Mouse (Mus musculus) ES-Bruce4 (cell line): ENCODE measurements around the gene Slc43a1.
A peak's percentile ranks its signal among the peaks of the same experiment; 100 is the strongest.

Experiments used
- CTCF ChIP-seq: IDR thresholded peaks from one replicate; pipeline ENCODE4 v1.8.1; 2011; ENCODE audit warnings: low read depth, low read length
- EP300 ChIP-seq: IDR thresholded peaks from 2 replicates; pipeline ENCODE4 v1.6.1; 2011; ENCODE audit warnings: low read depth, low read length; ENCODE audit not compliant: insufficient read depth
- POLR2A ChIP-seq: IDR thresholded peaks from one replicate; pipeline ENCODE4 v1.8.1; 2011; ENCODE audit warnings: low read length; ENCODE audit not compliant: insufficient read depth

DNA sequence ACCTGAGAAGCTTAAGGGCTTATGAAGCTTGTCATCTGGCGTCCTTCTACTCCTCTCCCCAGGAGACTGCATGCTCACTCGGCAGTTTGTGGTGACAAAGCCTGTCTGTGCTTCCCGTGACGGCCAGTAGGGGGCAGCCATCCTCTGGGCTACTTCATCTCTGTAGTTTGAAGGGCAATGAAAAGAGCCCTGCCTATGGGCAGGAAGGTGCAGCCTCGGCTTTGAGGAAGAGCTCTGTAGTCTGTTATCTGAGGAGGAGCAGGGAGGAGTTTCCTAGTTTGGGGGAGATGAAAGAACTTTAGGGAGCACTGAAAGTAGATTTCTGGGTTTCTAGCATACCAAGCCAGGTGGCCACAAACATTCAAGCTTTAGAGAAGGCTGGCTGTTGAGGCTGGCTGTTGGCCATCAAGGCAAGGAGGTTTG lies 29.9 kb downstream of the Slc43a1 start:
- TF ChIP-seq POLR2A = no peak
- no peak for TF ChIP-seq EP300
- TF ChIP-seq CTCF = peak; percentile 96
